13 mouse cellular contexts compared by ENCODE assay signal in genomic region chr16:4413301-4413700, GRCm38 (mm10). TPM values are rescaled to one million over a fixed set of nuclear protein-coding genes. Genes with fewer than 3 reads are reported as not detected.
DNase-seq lines count a peak whose midpoint lies in the region; ATAC-seq and TF ChIP-seq lines count a peak whose summit lies in the region.
"Had no signal": no experiment of that assay in that cellular context is flagged by ENCODE, and none has a peak within 500 bp of the region (broad histone marks: within the 10 kb centered on the region; RNA-seq: fewer than 3 reads in every experiment).

No protein-coding gene starts in this region.

- no peaks in the 10 kb centered on the region for H3K27me3 ChIP-seq in hindbrain, postnatal 0 days (ENCODE audit: insufficient read depth, low read length)
- peaks cover 13% of the 10 kb centered on the region for H3K27me3 ChIP-seq in hindbrain, embryonic 12.5 days
- no peaks in the 10 kb centered on the region for H3K27me3 ChIP-seq in thymus, adult 2 months (ENCODE audit: control insufficient read depth, insufficient read depth, low read length)
- H3K27me3 ChIP-seq in embryonic facial prominence, embryonic 14.5 days (replicated peaks; ENCODE audit: control insufficient read depth, insufficient read depth, low read length): peaks cover 8% of the 10 kb centered on the region
- H3K27me3 ChIP-seq in myocyte (ENCODE audit: control insufficient read depth, insufficient read depth, insufficient read length): no peaks in the 10 kb centered on the region

- no peak overlapping the region for H3K4me3 ChIP-seq in hindbrain, postnatal 0 days (ENCODE audit: low read length)
- no peak overlapping the region for H3K4me3 ChIP-seq in hindbrain, embryonic 12.5 days
- no peak overlapping the region for H3K4me3 ChIP-seq in thymus, adult 2 months (ENCODE audit: control insufficient read depth, insufficient read depth, low read length)
- H3K4me3 ChIP-seq in embryonic facial prominence, embryonic 14.5 days (ENCODE audit: low read depth, low read length): no peak overlapping the region
- H3K4me3 ChIP-seq in myocyte: no peak overlapping the region
- H3K4me3 ChIP-seq: hindbrain, embryonic 13.5 days had no signal

- H3K4me1 ChIP-seq in hindbrain, postnatal 0 days (ENCODE audit: insufficient read depth, low read length): peaks cover 29% of the 10 kb centered on the region
- H3K4me1 ChIP-seq in hindbrain, embryonic 12.5 days: peaks cover 24% of the 10 kb centered on the region
- peaks cover 18% of the 10 kb centered on the region for H3K4me1 ChIP-seq in thymus, adult 2 months (replicated peaks; ENCODE audit: control insufficient read depth, insufficient read depth, low read length)
- H3K4me1 ChIP-seq in embryonic facial prominence, embryonic 14.5 days (ENCODE audit: control insufficient read depth, insufficient read depth, low read length): peaks cover 26% of the 10 kb centered on the region

- DNase-seq in hindbrain, postnatal 0 days (ENCODE audit: low spot score): no peak
- DNase-seq in thymus, adult 2 months: peak; percentile 9
- DNase-seq in thymus, postnatal 25 days: no peak
- DNase-seq in embryonic facial prominence, embryonic 14.5 days (ENCODE audit: low spot score): no peak
- no peak for DNase-seq in retina, embryonic 14.5 days (ENCODE audit: low spot score)
- DNase-seq in cerebellum, adult 11 months: no peak
- DNase-seq: forebrain, postnatal 0 days; heart, adult 18-20 months; lung, postnatal 10 days had no signal

- no peak for ATAC-seq in hindbrain, postnatal 0 days
- no peak for ATAC-seq in hindbrain, embryonic 12.5 days (ENCODE audit: low FRiP score)
- ATAC-seq in embryonic facial prominence, embryonic 14.5 days (ENCODE audit: low read depth): no peak
- ATAC-seq: forebrain, postnatal 0 days had no signal

- no peak overlapping the region for H3K9ac ChIP-seq in hindbrain, postnatal 0 days (replicated peaks; ENCODE audit: low read length)
- H3K9ac ChIP-seq in hindbrain, embryonic 12.5 days: no peak overlapping the region
- 0 out of 2 replicates have a peak overlapping the region, but pooled peaks have one; percentile 9 for H3K9ac ChIP-seq in embryonic facial prominence, embryonic 14.5 days (ENCODE audit: low read depth, low read length)
- H3K9ac ChIP-seq: forebrain, postnatal 0 days had no signal

- TF ChIP-seq CTCF in hindbrain, postnatal 0 days (IDR thresholded peaks at IDR 0.05; ENCODE audit: low read depth): no peak
- TF ChIP-seq CTCF in thymus, adult 2 months (IDR thresholded peaks at IDR 0.05; ENCODE audit: borderline replicate concordance, control insufficient read depth, extremely low read depth, insufficient read depth, low read length, poor library complexity): no peak

- no peak for TF ChIP-seq POLR2A in thymus, adult 2 months (IDR thresholded peaks at IDR 0.05; ENCODE audit: control insufficient read depth, extremely low read depth, insufficient read depth, low read length, poor library complexity)
- TF ChIP-seq POLR2A in myocyte (IDR thresholded peaks at IDR 0.05; ENCODE audit: insufficient read length, low read depth): no peak

- H3K79me2 ChIP-seq in myocyte (ENCODE audit: control insufficient read depth, insufficient read depth): no peaks in the 10 kb centered on the region

- 0 out of 2 replicates have a peak, but pooled peaks cover 5% of the 10 kb centered on the region for H3K36me3 ChIP-seq in hindbrain, postnatal 0 days (ENCODE audit: insufficient read depth, low read length)
- H3K36me3 ChIP-seq in hindbrain, embryonic 12.5 days: no peaks in the 10 kb centered on the region
- H3K36me3 ChIP-seq in thymus, adult 2 months (ENCODE audit: control insufficient read depth, insufficient read depth, low read length): no peaks in the 10 kb centered on the region
- no peaks in the 10 kb centered on the region for H3K36me3 ChIP-seq in embryonic facial prominence, embryonic 14.5 days (ENCODE audit: control insufficient read depth, insufficient read depth, low read length)
- no peaks in the 10 kb centered on the region for H3K36me3 ChIP-seq in myocyte (ENCODE audit: control insufficient read depth, insufficient read depth)
- H3K36me3 ChIP-seq: G1E; hindbrain, embryonic 13.5 days had no signal

- no peak overlapping the region for H3K27ac ChIP-seq in hindbrain, postnatal 0 days
- H3K27ac ChIP-seq in hindbrain, embryonic 12.5 days: no peak overlapping the region
- H3K27ac ChIP-seq in thymus, adult 2 months (ENCODE audit: control insufficient read depth, insufficient read depth, low read length): no peak overlapping the region
- no peak overlapping the region for H3K27ac ChIP-seq in embryonic facial prominence, embryonic 14.5 days (replicated peaks; ENCODE audit: low read depth, low read length)
- H3K27ac ChIP-seq: hindbrain, embryonic 13.5 days had no signal

- H3K4me2 ChIP-seq in hindbrain, postnatal 0 days (ENCODE audit: low read depth, low read length): peak overlapping the region; percentile 17; the same call in 1 of the 2 replicates
- no peak overlapping the region for H3K4me2 ChIP-seq in hindbrain, embryonic 12.5 days (replicated peaks)
- no peak overlapping the region for H3K4me2 ChIP-seq in embryonic facial prominence, embryonic 14.5 days (ENCODE audit: low read depth, low read length)
- peak overlapping the region; percentile 51 for H3K4me2 ChIP-seq in myocyte (ENCODE audit: low read depth)
- H3K4me2 ChIP-seq: hindbrain, embryonic 13.5 days had no signal

- no peaks in the 10 kb centered on the region for H3K9me3 ChIP-seq in hindbrain, postnatal 0 days (ENCODE audit: low read length)
- no peaks in the 10 kb centered on the region for H3K9me3 ChIP-seq in hindbrain, embryonic 12.5 days (replicated peaks)
- H3K9me3 ChIP-seq in embryonic facial prominence, embryonic 14.5 days (ENCODE audit: control insufficient read depth, low read length): no peaks in the 10 kb centered on the region
- H3K9me3 ChIP-seq: G1E; hindbrain, embryonic 13.5 days had no signal

- 55% methylated on average over 14 of the region's 14 CpGs for WGBS in hindbrain, postnatal 0 days
- WGBS in hindbrain, embryonic 12.5 days: 57% methylated on average over 14 of the region's 14 CpGs
- WGBS in thymus, adult 2 months: 24% methylated on average over 14 of the region's 14 CpGs
- 48% methylated on average over 14 of the region's 14 CpGs for WGBS in embryonic facial prominence, embryonic 14.5 days

- no peak overlapping the region for H3ac ChIP-seq in myocyte (ENCODE audit: control insufficient read depth, insufficient read length)

TF ChIP-seq in myocyte, 11 proteins besides CTCF, POLR2A, EP300 and RAD21:
- TF ChIP-seq MYOD1 (IDR thresholded peaks at IDR 0.05; ENCODE audit: control insufficient read depth in 1 of 3, insufficient read length in 2 of 3, low read depth in 2 of 3) (no peak), REST (IDR thresholded peaks at IDR 0.05; ENCODE audit: insufficient read depth, insufficient read length) (no peak), TCF3 (IDR thresholded peaks at IDR 0.05; ENCODE audit: insufficient read length, low read depth) (no peak), E2F4 (IDR thresholded peaks at IDR 0.05; ENCODE audit: insufficient read depth) (no peak), CEBPB (IDR thresholded peaks at IDR 0.05; ENCODE audit: insufficient read depth, poor library complexity, severe bottlenecking) (no peak), MYOG (IDR thresholded peaks at IDR 0.05; ENCODE audit: control insufficient read depth in 1 of 3, insufficient read depth in 1 of 3, insufficient read length in 2 of 3, low read depth in 2 of 3) (no peak), USF1 (IDR thresholded peaks at IDR 0.05; ENCODE audit: low read depth) (no peak), MAX (IDR thresholded peaks at IDR 0.05; ENCODE audit: low read depth) (no peak), SRF (IDR thresholded peaks at IDR 0.05; ENCODE audit: control insufficient read depth, insufficient read length, low read depth) (no peak), POLR2AphosphoS2 (IDR thresholded peaks at IDR 0.05; ENCODE audit: insufficient read length, low read depth) (no peak), TCF12 (IDR thresholded peaks at IDR 0.05; ENCODE audit: insufficient read depth, poor library complexity, severe bottlenecking) (no peak)

RNA-seq across cellular contexts. Expression of gene Adcy9, which starts 7.0 kb away (rescaled TPM):
- total RNA-seq in hindbrain, postnatal 0 days (2014; rRNA removed): 27.7 and 31.6 TPM in 2 replicates
- 4.0 and 4.3 TPM in 2 replicates for polyA plus RNA-seq in hindbrain, postnatal 0 days (2015; fragmentation: Nextera tagmentation; extraction: Ambion mirVana)
- polyA plus RNA-seq in hindbrain, embryonic 12.5 days (2016; fragmentation: Nextera tagmentation; extraction: Ambion mirVana): 2.8 and 3.5 TPM in 2 replicates
- polyA plus RNA-seq in thymus, adult 2 months (2012; rRNA removed): 6.4 and 7.6 TPM in 2 replicates
- 2.7 and 3.5 TPM in 2 replicates for polyA plus RNA-seq in embryonic facial prominence, embryonic 14.5 days (2014; fragmentation: Nextera tagmentation; extraction: Ambion mirVana)
- 4.6 TPM for polyA plus RNA-seq in myocyte (2012; fragmentation: generic; extraction: Trizol)

Comparison
In these comparisons a context has a peak if more than half of its experiments do, and no peak if none do; other contexts are left out.
1. H3K4me2 ChIP-seq: peak in hindbrain, postnatal 0 days (single experiment) and myocyte (single experiment); none in hindbrain, embryonic 12.5 days (single experiment) and embryonic facial prominence, embryonic 14.5 days (single experiment).